Mouse (Mus musculus): ENCODE data around the gene Cenps.
"Not testable (repeated sequence)": the region's sequence is repeated elsewhere in the genome, so short reads cannot be mapped to it uniquely, and the experiment has no call there.

Gene Cenps

DNA sequence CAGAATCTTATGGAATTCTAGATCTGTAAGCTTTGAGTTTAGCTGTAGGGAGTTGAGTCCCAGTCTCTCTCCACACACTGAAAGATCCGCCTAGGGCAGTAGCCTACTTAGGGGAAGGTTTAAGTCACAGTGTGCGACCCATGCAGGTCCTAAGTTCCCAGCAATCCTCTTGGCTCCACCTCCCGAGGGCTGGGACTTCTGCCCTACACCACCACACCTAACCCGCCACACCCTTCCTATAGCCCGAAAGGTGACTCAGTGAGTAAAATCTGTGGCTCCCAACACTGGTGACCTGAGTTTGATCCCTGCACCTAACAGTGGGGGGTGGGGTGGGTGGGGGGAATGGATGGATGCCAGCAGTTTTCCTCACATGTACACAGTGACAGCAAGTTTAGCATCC lies 14.0 kb downstream of the Cenps start:
- no peak for DNase-seq (ENCODE audit: low spot score in 2 of 2)

GRCm38 (mm10) chr4:149119978-149120562 lies 17.4 kb downstream of the Cenps start:
- DNase-seq (ENCODE audit: low spot score in 2 of 2): not testable (repeated sequence)

DNA sequence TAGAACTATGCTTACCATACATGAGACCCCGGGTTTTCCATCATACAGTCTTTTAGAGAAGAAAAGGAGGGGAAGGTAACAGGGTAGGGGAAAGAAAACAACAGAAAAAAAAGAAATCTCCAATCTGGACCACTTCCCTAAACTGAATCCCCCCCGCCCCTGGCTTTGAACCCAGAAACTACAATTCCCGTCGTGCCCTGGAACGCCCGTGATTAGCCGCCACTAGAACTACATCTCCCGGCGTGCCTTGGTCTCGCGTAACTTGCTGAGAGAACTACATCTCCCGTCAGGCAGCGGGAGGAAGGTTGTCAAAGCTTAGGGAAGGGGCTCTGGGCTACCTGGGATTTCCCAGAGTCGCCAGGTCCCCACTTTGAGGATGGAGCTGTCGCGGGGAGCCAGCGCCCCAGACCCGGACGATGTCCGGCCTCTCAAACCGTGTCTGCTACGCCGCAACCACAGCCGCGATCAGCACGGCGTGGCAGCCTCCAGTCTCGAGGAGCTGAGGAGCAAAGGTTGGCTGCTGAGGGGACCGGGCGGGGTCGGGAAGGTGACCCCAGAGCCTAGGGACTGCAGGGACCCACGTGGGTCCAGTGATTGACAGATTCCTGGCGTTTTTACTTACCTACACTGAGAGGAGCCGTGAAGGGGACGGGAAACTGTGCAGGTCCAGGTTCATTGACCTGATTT lies 33.4 kb downstream of the Cenps start, which contains the start of gene Dffa:
TSS of gene Dffa (plus strand) at position 272 of the 687 bp plus-strand sequence.
- DNase-seq (ENCODE audit: low spot score in 2 of 2): peak; percentile 82 to 90

- no peak for DNase-seq (ENCODE audit: low spot score in 2 of 2)
These were observed 36.0 kb downstream of the Cenps start for GRCm38 (mm10) chr4:149101456-149101855.

DNA sequence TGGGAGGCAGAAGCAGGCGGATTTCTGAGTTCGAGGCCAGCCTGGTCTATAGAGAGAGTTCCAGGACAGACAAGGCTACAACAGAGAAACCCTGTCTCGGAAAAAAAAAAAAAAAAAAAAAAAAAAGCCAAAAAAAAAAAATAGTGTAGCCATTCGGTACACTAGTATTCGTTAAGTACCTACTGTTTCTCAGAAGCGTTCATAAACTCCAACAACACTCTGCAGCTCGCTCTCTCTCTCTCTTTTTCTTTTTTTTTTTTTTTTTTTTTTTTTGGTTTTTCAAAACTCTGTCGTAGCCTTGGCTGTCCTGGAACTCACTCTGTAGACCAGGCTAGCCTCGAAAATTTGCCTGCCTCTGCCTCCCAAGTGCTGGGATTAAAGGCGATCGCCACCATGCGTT lies 37.0 kb downstream of the Cenps start:
- not testable (repeated sequence) for DNase-seq (ENCODE audit: low spot score in 2 of 2)

GRCm38 (mm10) chr4:149099369-149100017 lies 37.9 kb downstream of the Cenps start, which contains the start of gene Pex14:
Gene Pex14, minus strand, starts transcription at chr4:149099876.
- peak; percentile 84 to 85 for DNase-seq (ENCODE audit: low spot score in 2 of 2)

DNA sequence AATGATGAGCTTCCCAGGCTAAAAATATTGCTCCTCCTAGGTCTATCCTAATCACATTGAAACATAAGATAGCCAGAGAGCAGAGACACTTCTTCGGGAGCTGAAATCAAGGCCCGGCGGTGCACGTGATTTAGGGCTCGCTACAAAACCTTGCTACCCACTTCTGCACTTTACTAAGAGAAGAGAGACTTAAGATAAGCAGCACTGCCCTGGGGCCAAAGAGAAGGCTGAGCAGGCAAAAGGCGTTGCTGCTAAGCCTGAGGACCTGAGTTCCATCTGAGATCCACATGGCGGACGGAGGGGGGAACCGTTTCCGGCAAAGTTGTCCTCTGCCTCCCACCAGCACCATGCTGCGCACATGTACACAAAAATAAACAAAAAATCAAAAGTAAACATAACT lies 38.9 kb downstream of the Cenps start:
- DNase-seq (ENCODE audit: low spot score in 2 of 2): no peak

DNA sequence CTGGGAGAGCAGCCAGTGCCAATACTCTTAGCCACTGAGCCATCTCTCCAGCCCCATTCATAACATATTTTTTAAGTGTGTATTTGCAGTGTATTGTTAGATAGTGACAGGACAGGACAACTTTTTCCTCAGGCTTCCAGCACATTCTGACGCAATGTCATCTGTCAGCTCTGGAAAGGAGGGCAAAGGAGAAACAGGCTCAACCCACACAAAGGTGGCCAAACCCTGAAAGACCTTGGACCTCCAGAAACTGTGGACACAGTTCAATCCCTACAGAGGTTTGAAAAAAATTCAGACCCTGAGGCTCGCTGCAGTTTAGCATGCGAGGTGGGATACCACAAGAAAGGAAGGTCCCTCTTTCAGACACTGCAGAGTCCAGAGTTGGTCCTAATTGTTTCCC lies 39.5 kb downstream of the Cenps start:
- DNase-seq (ENCODE audit: low spot score in 2 of 2): no peak

GRCm38 (mm10) chr4:149091364-149091763 lies 46.1 kb downstream of the Cenps start:
- DNase-seq (ENCODE audit: low spot score in 2 of 2): no peak

DNA sequence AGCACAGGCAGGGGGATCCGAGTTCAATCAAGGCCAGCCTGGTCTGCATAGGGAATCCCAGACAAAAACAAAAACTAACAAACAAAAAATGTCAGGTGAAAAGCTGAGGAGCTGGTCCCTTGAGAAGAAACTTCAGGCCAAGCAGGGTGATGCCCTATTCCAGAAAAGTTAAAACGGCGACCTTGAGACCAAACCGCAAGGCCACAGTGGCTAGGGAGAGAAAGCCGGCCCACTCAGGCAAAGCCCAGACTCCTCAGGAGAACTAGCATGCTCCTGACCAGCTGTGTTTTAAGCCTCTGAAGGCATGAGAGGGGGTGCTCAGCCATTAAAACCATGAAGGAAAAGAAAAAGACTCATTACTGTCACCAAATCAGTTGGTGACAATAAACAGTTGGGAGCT lies 52.0 kb downstream of the Cenps start:
- no peak for DNase-seq (ENCODE audit: low spot score in 2 of 2)

DNA sequence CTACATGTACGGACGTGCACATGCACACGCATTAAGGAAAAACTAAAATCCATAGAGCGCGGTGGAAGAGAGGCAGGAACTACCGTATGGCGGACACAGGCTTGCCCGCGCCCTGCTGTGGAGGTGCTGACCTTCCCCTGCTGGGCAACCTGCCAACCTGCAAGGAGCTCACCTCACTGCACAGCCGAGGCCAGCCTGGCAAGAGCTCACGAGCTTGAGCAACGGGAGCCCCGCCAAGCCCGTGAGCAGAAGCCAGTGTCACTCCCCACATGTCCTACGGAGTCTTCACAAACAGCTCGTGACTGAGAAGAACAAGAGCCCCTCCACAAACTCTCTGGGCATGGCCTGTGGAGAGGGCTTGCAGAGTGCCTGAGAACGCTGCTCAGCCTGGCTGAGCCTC lies 55.9 kb downstream of the Cenps start:
- DNase-seq (ENCODE audit: low spot score in 2 of 2): peak in 1 of 2 experiments; percentile 59

- no peak for DNase-seq (ENCODE audit: low spot score in 2 of 2)
These were observed 57.3 kb downstream of the Cenps start for GRCm38 (mm10) chr4:149080111-149080510.

DNA sequence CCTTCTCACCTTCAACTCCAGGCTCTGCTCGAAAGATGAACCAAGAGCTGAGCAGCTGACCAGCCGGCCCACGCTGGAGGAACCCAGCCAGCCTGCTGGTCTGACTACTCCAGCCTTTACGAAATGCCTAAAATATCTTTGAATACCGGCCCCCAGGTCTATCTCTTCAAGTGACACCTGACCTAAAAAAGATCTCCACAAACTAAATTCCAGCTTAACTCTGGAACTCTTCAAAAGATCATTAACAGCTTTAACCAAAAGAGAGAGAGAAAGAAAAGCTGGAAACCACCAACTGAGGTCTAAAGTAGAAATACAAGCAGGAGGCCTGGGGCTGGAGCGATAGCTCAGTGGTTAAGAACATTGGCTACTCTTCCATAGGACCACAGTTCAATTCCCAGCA lies 57.8 kb downstream of the Cenps start:
- DNase-seq (ENCODE audit: low spot score in 2 of 2): no peak

GRCm38 (mm10) chr4:149078261-149078660 lies 59.2 kb downstream of the Cenps start:
- no peak for DNase-seq (ENCODE audit: low spot score in 2 of 2)
